Mouse (Mus musculus): ENCODE results near the gene Ost4. TPM values are rescaled to one million over a fixed set of nuclear protein-coding genes. Genes with fewer than 3 reads are reported as not detected.

Ost4 gene
- polyA plus RNA-seq, 1 experiment from 2014 or later = 246 TPM

- Histone ChIP-seq H3K4me3 (replicated peaks; ENCODE audit: low read depth, low read length) (no peak overlapping the region), H3K4me1 (ENCODE audit: control insufficient read depth, insufficient read depth, low read length) (peaks cover 11% of the 10 kb centered on the region; the same call in 1 of the 2 replicates), H3K9me3 (ENCODE audit: control insufficient read depth, low read length) (no peaks in the 10 kb centered on the region), H3K9ac (replicated peaks; ENCODE audit: low read length) (no peak overlapping the region), H3K27me3 (ENCODE audit: control insufficient read depth, insufficient read depth, low read length) (no peaks in the 10 kb centered on the region), H3K4me2 (ENCODE audit: low read length) (no peak overlapping the region), H3K27ac (replicated peaks; ENCODE audit: low read depth, low read length) (no peak overlapping the region), H3K36me3 (ENCODE audit: control insufficient read depth, insufficient read depth, low read length) (peaks cover 76% of the 10 kb centered on the region)
- 90% methylated on average over 5 of the region's 5 CpGs for WGBS
- DNase-seq = no peak
- ATAC-seq (ENCODE audit: low FRiP score, low TSS enrichment) = no peak
These were observed 5.7 kb downstream of the Ost4 start for GRCm38 (mm10) chr5:30901860-30902259.

GRCm38 (mm10) chr5:30890375-30890774, 17.2 kb downstream of the Ost4 start:
- Histone ChIP-seq H3K4me2 (ENCODE audit: low read length) (peak overlapping the region; percentile 78), H3K9ac (replicated peaks; ENCODE audit: low read length) (peak overlapping the region; percentile 84; the same call in 1 of the 2 replicates), H3K27ac (replicated peaks; ENCODE audit: low read depth, low read length) (no peak overlapping the region), H3K36me3 (ENCODE audit: control insufficient read depth, insufficient read depth, low read length) (peaks cover 48% of the 10 kb centered on the region), H3K27me3 (ENCODE audit: control insufficient read depth, insufficient read depth, low read length) (no peaks in the 10 kb centered on the region), H3K9me3 (ENCODE audit: control insufficient read depth, low read length) (no peaks in the 10 kb centered on the region), H3K4me1 (ENCODE audit: control insufficient read depth, insufficient read depth, low read length) (peaks cover 11% of the 10 kb centered on the region), H3K4me3 (replicated peaks; ENCODE audit: low read depth, low read length) (peak overlapping the region; percentile 72)
- no peak for ATAC-seq (ENCODE audit: low FRiP score, low TSS enrichment)
- no peak for DNase-seq
- WGBS = 87% methylated on average over 7 of the region's 7 CpGs

GRCm38 (mm10) chr5:30889088-30889754, 18.4 kb downstream of the Ost4 start:
- H3K27me3 ChIP-seq (ENCODE audit: control insufficient read depth, insufficient read depth, low read length) = no peaks in the 10 kb centered on the region
- DNase-seq (no peak), ATAC-seq (ENCODE audit: low FRiP score, low TSS enrichment) (peak; percentile 46; the same call in 1 of the 2 replicates)
- peak overlapping the region; percentile 72 for H3K4me3 ChIP-seq (replicated peaks; ENCODE audit: low read depth, low read length)
- peaks cover 36% of the 10 kb centered on the region for H3K36me3 ChIP-seq (ENCODE audit: control insufficient read depth, insufficient read depth, low read length)
- H3K4me2 ChIP-seq (ENCODE audit: low read length) = peak overlapping the region; percentile 78
- peaks cover 11% of the 10 kb centered on the region for H3K4me1 ChIP-seq (ENCODE audit: control insufficient read depth, insufficient read depth, low read length)
- H3K9ac ChIP-seq (replicated peaks; ENCODE audit: low read length) = peak overlapping the region; percentile 84
- no peaks in the 10 kb centered on the region for H3K9me3 ChIP-seq (ENCODE audit: control insufficient read depth, low read length)
- peak overlapping the region; percentile 98 for H3K27ac ChIP-seq (replicated peaks; ENCODE audit: low read depth, low read length)
- WGBS = 1% methylated on average over 42 of the region's 42 CpGs

- H3K36me3 ChIP-seq (ENCODE audit: control insufficient read depth, insufficient read depth, low read length) = peaks cover 29% of the 10 kb centered on the region
- H3K27me3 ChIP-seq (ENCODE audit: control insufficient read depth, insufficient read depth, low read length) = no peaks in the 10 kb centered on the region
- H3K9ac ChIP-seq (replicated peaks; ENCODE audit: low read length) = peak within 1 kb of the TSS; percentile 84
- WGBS = under 1% methylated on average over 41 of the region's 42 CpGs
- H3K4me2 ChIP-seq (ENCODE audit: low read length) = peak within 1 kb of the TSS; percentile 78
- peak within 1 kb of the TSS; percentile 98 for H3K27ac ChIP-seq (replicated peaks; ENCODE audit: low read depth, low read length)
- peaks cover 11% of the 10 kb centered on the region for H3K4me1 ChIP-seq (ENCODE audit: control insufficient read depth, insufficient read depth, low read length)
- H3K4me3 ChIP-seq (replicated peaks; ENCODE audit: low read depth, low read length) = peak within 1 kb of the TSS; percentile 72
- ATAC-seq (ENCODE audit: low FRiP score, low TSS enrichment) (peak; percentile 92), DNase-seq (peak; percentile 97)
- H3K9me3 ChIP-seq (ENCODE audit: control insufficient read depth, low read length) = no peaks in the 10 kb centered on the region
These were observed 19.1 kb downstream of the Ost4 start, which contains the start of gene Agbl5 for GRCm38 (mm10) chr5:30888337-30889087. TSS of gene Agbl5 (plus strand) at chr5:30888694.

GRCm38 (mm10) chr5:30887858-30888336, 19.7 kb downstream of the Ost4 start:
- Histone ChIP-seq H3K4me2 (ENCODE audit: low read length) (peak overlapping the region; percentile 78), H3K36me3 (ENCODE audit: control insufficient read depth, insufficient read depth, low read length) (peaks cover 23% of the 10 kb centered on the region), H3K27ac (replicated peaks; ENCODE audit: low read depth, low read length) (peak overlapping the region; percentile 98), H3K4me3 (replicated peaks; ENCODE audit: low read depth, low read length) (peak overlapping the region; percentile 72), H3K27me3 (ENCODE audit: control insufficient read depth, insufficient read depth, low read length) (no peaks in the 10 kb centered on the region), H3K4me1 (ENCODE audit: control insufficient read depth, insufficient read depth, low read length) (peaks cover 11% of the 10 kb centered on the region), H3K9me3 (ENCODE audit: control insufficient read depth, low read length) (no peaks in the 10 kb centered on the region), H3K9ac (replicated peaks; ENCODE audit: low read length) (peak overlapping the region; percentile 84)
- ATAC-seq (ENCODE audit: low FRiP score, low TSS enrichment) = peak; percentile 87
- peak; percentile 98 for DNase-seq
- WGBS = under 1% methylated on average over 28 of the region's 28 CpGs

GRCm38 (mm10) chr5:30887331-30887761, 20.2 kb downstream of the Ost4 start:
- Histone ChIP-seq H3K4me3 (replicated peaks; ENCODE audit: low read depth, low read length) (peak overlapping the region; percentile 72), H3K4me1 (ENCODE audit: control insufficient read depth, insufficient read depth, low read length) (peaks cover 11% of the 10 kb centered on the region), H3K9me3 (ENCODE audit: control insufficient read depth, low read length) (no peaks in the 10 kb centered on the region), H3K27me3 (ENCODE audit: control insufficient read depth, insufficient read depth, low read length) (no peaks in the 10 kb centered on the region), H3K4me2 (ENCODE audit: low read length) (peak overlapping the region; percentile 78), H3K36me3 (ENCODE audit: control insufficient read depth, insufficient read depth, low read length) (peaks cover 18% of the 10 kb centered on the region), H3K9ac (replicated peaks; ENCODE audit: low read length) (peak overlapping the region; percentile 72), H3K27ac (replicated peaks; ENCODE audit: low read depth, low read length) (peak overlapping the region; percentile 98)
- peak; percentile 88 for DNase-seq
- under 1% methylated on average over 19 of the region's 19 CpGs for WGBS
- peak; percentile 48 for ATAC-seq (ENCODE audit: low FRiP score, low TSS enrichment)

GRCm38 (mm10) chr5:30886731-30887130, 20.9 kb downstream of the Ost4 start:
- Histone ChIP-seq H3K9me3 (ENCODE audit: control insufficient read depth, low read length) (no peaks in the 10 kb centered on the region), H3K4me2 (ENCODE audit: low read length) (peak overlapping the region; percentile 78), H3K9ac (replicated peaks; ENCODE audit: low read length) (peak overlapping the region; percentile 72; the same call in 1 of the 2 replicates), H3K27ac (replicated peaks; ENCODE audit: low read depth, low read length) (peak overlapping the region; percentile 98), H3K36me3 (ENCODE audit: control insufficient read depth, insufficient read depth, low read length) (peaks cover 11% of the 10 kb centered on the region), H3K4me1 (ENCODE audit: control insufficient read depth, insufficient read depth, low read length) (peaks cover 11% of the 10 kb centered on the region), H3K4me3 (replicated peaks; ENCODE audit: low read depth, low read length) (peak overlapping the region; percentile 72), H3K27me3 (ENCODE audit: control insufficient read depth, insufficient read depth, low read length) (no peaks in the 10 kb centered on the region)
- 28% methylated on average over 5 of the region's 5 CpGs for WGBS
- DNase-seq (peak; percentile 53), ATAC-seq (ENCODE audit: low FRiP score, low TSS enrichment) (no peak)

- H3K27ac ChIP-seq (replicated peaks; ENCODE audit: low read depth, low read length) = no peak overlapping the region
- H3K4me2 ChIP-seq (ENCODE audit: low read length) = peak overlapping the region; percentile 78
- H3K9ac ChIP-seq (replicated peaks; ENCODE audit: low read length) = no peak overlapping the region
- H3K9me3 ChIP-seq (ENCODE audit: control insufficient read depth, low read length) = no peaks in the 10 kb centered on the region
- no peak for ATAC-seq (ENCODE audit: low FRiP score, low TSS enrichment)
- H3K4me1 ChIP-seq (ENCODE audit: control insufficient read depth, insufficient read depth, low read length) = peaks cover 11% of the 10 kb centered on the region
- no peak for DNase-seq
- no peaks in the 10 kb centered on the region for H3K27me3 ChIP-seq (ENCODE audit: control insufficient read depth, insufficient read depth, low read length)
- H3K36me3 ChIP-seq (ENCODE audit: control insufficient read depth, insufficient read depth, low read length) = peaks cover 6% of the 10 kb centered on the region
- H3K4me3 ChIP-seq (replicated peaks; ENCODE audit: low read depth, low read length) = peak overlapping the region; percentile 72; the same call in 1 of the 2 replicates
- WGBS = 43% methylated on average over 4 of the region's 4 CpGs
These were observed 21.4 kb downstream of the Ost4 start for GRCm38 (mm10) chr5:30886209-30886608.
